Mouse (Mus musculus): ENCODE measurements around the gene Kars. TPM values are rescaled to one million over a fixed set of nuclear protein-coding genes. Genes with fewer than 3 reads are reported as not detected.

The Kars gene
- polyA plus RNA-seq, 1 experiment from 2014 or later = 176 TPM

DNA sequence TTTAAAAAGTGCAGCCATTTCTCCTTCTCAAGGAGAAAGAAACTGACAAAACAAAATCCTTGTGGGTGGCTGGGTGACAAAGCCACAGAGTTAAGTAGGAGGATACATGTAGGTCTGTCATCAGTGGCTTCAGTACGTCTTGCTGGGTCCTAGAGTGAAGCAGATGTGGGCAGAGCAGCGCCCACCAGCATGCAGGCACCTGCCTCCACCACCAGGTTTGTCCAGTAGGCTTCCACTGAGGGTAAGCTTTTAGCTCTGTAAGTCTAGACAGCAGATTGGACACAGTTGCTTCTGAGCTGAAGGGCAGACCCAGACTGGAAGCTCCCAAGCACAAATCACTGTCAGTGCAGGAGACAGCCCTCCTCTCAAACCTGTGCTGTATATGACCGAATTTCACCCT, 49.8 kb downstream of the Kars start:
- Histone ChIP-seq H3K4me3 (ENCODE audit: low read depth, low read length) (no peak overlapping the region), H3K36me3 (ENCODE audit: control insufficient read depth, insufficient read depth, low read length) (peaks cover 8% of the 10 kb centered on the region), H3K9ac (ENCODE audit: low read depth, low read length) (no peak overlapping the region), H3K27me3 (ENCODE audit: control insufficient read depth, insufficient read depth, low read length) (no peaks in the 10 kb centered on the region), H3K27ac (ENCODE audit: low read depth, low read length) (no peak overlapping the region), H3K9me3 (replicated peaks; ENCODE audit: control insufficient read depth, low read length) (no peaks in the 10 kb centered on the region), H3K4me1 (ENCODE audit: control insufficient read depth, insufficient read depth, low read length) (peaks cover 14% of the 10 kb centered on the region), H3K4me2 (no peak overlapping the region)
- 71% methylated on average over 3 of the region's 3 CpGs for WGBS (ENCODE audit: insufficient replicate concordance)
- ATAC-seq (replicated peaks; ENCODE audit: insufficient number of reproducible peaks, low FRiP score, low TSS enrichment) = no peak

DNA sequence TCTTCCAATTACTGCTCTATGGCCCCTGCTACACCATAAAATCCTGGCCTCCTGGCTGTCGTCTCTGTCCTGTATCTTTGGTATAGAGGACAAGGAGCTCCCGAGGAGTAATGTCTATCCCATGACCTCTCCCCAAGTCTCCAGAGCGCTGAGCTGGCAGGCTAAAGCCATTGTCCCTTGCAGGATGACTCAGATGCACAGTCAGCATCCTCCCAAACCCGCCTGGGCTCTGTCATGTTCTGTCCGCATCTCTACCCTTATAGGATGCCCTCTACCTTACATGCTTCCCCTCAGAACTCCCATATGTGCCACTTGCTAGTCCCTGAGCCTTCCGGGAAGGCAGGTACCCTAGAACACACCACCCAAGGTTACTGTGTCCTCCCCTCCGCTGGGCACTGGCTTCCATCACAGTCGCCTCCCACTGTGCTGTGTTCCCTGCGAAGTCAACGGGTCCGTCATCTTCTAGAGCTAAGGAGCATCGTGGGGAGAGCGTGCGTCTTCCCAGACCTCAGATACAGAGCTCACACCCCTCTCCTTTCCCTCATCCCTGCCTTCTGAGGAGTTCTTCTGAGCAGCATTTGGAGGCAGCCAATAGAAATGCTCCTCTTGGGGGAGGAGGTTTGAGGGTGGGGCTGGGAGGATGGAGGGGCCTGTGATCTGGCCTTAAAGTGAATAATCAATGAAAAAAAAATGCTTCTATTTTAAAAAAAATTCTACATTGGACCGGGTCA, 50.4 kb downstream of the Kars start:
- Histone ChIP-seq H3K36me3 (ENCODE audit: control insufficient read depth, insufficient read depth, low read length) (peaks cover 10% of the 10 kb centered on the region), H3K9ac (ENCODE audit: low read depth, low read length) (no peak overlapping the region), H3K4me2 (no peak overlapping the region), H3K27me3 (ENCODE audit: control insufficient read depth, insufficient read depth, low read length) (no peaks in the 10 kb centered on the region), H3K4me1 (ENCODE audit: control insufficient read depth, insufficient read depth, low read length) (peaks cover 14% of the 10 kb centered on the region), H3K27ac (ENCODE audit: low read depth, low read length) (no peak overlapping the region), H3K9me3 (replicated peaks; ENCODE audit: control insufficient read depth, low read length) (no peaks in the 10 kb centered on the region), H3K4me3 (ENCODE audit: low read depth, low read length) (no peak overlapping the region)
- WGBS (ENCODE audit: insufficient replicate concordance) = 59% methylated on average over 15 of the region's 15 CpGs
- no peak for ATAC-seq (replicated peaks; ENCODE audit: insufficient number of reproducible peaks, low FRiP score, low TSS enrichment)

DNA sequence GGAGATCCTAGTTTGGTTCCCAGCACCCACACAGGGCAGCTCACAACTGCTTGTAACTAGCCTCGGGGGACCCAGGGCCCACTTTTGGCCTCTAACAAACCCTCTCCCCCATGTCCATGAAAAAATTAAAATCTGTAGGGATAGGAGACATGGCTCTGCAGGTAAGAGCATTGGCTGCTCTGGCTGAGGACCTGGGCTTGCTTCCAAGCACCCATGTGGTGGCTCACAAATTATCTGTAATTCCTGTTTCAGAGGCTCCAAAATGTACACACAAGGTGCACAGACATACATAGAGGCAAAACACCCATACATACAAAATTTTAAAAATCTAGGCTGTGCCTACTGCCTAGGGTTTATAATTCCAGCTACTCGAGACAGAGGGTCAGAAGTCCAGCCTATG, 53.9 kb downstream of the Kars start:
- H3K4me1 ChIP-seq (ENCODE audit: control insufficient read depth, insufficient read depth, low read length) = peaks cover 3% of the 10 kb centered on the region; the same call in 1 of the 2 replicates
- peaks cover 24% of the 10 kb centered on the region for H3K36me3 ChIP-seq (ENCODE audit: control insufficient read depth, insufficient read depth, low read length)
- H3K4me2 ChIP-seq = no peak overlapping the region
- WGBS (ENCODE audit: insufficient replicate concordance) = 89% methylated on average over 2 of the region's 2 CpGs
- no peak overlapping the region for H3K4me3 ChIP-seq (ENCODE audit: low read depth, low read length)
- H3K27ac ChIP-seq (ENCODE audit: low read depth, low read length) = no peak overlapping the region
- ATAC-seq (replicated peaks; ENCODE audit: insufficient number of reproducible peaks, low FRiP score, low TSS enrichment) = no peak
- no peak overlapping the region for H3K9ac ChIP-seq (ENCODE audit: low read depth, low read length)
- H3K27me3 ChIP-seq (ENCODE audit: control insufficient read depth, insufficient read depth, low read length) = no peaks in the 10 kb centered on the region
- H3K9me3 ChIP-seq (replicated peaks; ENCODE audit: control insufficient read depth, low read length) = no peaks in the 10 kb centered on the region

DNA sequence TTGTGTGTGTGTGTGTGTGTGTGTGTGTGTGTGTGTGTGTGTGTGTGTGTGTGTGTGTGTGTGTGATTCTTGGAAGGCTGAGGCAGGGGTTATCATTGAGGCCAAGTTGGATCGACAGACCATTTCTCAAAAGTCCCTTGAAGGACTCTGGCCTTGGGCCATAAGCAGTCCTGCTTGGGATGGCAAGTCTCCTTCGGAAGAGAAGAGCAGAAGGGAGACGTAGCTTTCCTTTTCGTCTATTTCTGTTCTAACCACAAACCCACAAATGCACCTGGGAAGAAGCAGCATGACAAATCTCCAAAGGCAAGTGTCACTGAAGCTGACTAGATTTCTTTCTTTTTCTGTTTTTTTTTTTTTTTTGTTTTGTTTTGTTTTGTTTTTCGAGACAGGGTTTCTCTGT, 55.2 kb downstream of the Kars start:
- Histone ChIP-seq H3K27me3 (ENCODE audit: control insufficient read depth, insufficient read depth, low read length) (no peaks in the 10 kb centered on the region), H3K36me3 (ENCODE audit: control insufficient read depth, insufficient read depth, low read length) (peaks cover 24% of the 10 kb centered on the region), H3K27ac (ENCODE audit: low read depth, low read length) (no peak overlapping the region), H3K4me3 (ENCODE audit: low read depth, low read length) (no peak overlapping the region), H3K4me1 (ENCODE audit: control insufficient read depth, insufficient read depth, low read length) (no peaks in the 10 kb centered on the region), H3K9ac (ENCODE audit: low read depth, low read length) (no peak overlapping the region), H3K9me3 (replicated peaks; ENCODE audit: control insufficient read depth, low read length) (no peaks in the 10 kb centered on the region), H3K4me2 (no peak overlapping the region)
- WGBS (ENCODE audit: insufficient replicate concordance) = 93% methylated on average over 5 of the region's 5 CpGs
- no peak for ATAC-seq (replicated peaks; ENCODE audit: insufficient number of reproducible peaks, low FRiP score, low TSS enrichment)

GRCm38 (mm10) chr8:111954844-111955594, 56.1 kb downstream of the Kars start:
- no peak overlapping the region for H3K4me3 ChIP-seq (ENCODE audit: low read depth, low read length)
- H3K27ac ChIP-seq (ENCODE audit: low read depth, low read length) = no peak overlapping the region
- H3K4me2 ChIP-seq = no peak overlapping the region
- no peak for ATAC-seq (replicated peaks; ENCODE audit: insufficient number of reproducible peaks, low FRiP score, low TSS enrichment)
- H3K4me1 ChIP-seq (ENCODE audit: control insufficient read depth, insufficient read depth, low read length) = no peaks in the 10 kb centered on the region
- H3K9me3 ChIP-seq (replicated peaks; ENCODE audit: control insufficient read depth, low read length) = no peaks in the 10 kb centered on the region
- H3K9ac ChIP-seq (ENCODE audit: low read depth, low read length) = no peak overlapping the region
- 94% methylated on average over 4 of the region's 4 CpGs for WGBS (ENCODE audit: insufficient replicate concordance)
- no peaks in the 10 kb centered on the region for H3K27me3 ChIP-seq (ENCODE audit: control insufficient read depth, insufficient read depth, low read length)
- H3K36me3 ChIP-seq (ENCODE audit: control insufficient read depth, insufficient read depth, low read length) = peaks cover 24% of the 10 kb centered on the region

GRCm38 (mm10) chr8:111951936-111952335, 59.2 kb downstream of the Kars start:
- Histone ChIP-seq H3K4me2 (no peak overlapping the region), H3K9me3 (replicated peaks; ENCODE audit: control insufficient read depth, low read length) (no peaks in the 10 kb centered on the region), H3K27me3 (ENCODE audit: control insufficient read depth, insufficient read depth, low read length) (no peaks in the 10 kb centered on the region), H3K9ac (ENCODE audit: low read depth, low read length) (no peak overlapping the region), H3K4me1 (ENCODE audit: control insufficient read depth, insufficient read depth, low read length) (no peaks in the 10 kb centered on the region), H3K4me3 (ENCODE audit: low read depth, low read length) (no peak overlapping the region), H3K36me3 (ENCODE audit: control insufficient read depth, insufficient read depth, low read length) (peaks cover 23% of the 10 kb centered on the region), H3K27ac (ENCODE audit: low read depth, low read length) (no peak overlapping the region)
- WGBS (ENCODE audit: insufficient replicate concordance) = 95% methylated on average over 5 of the region's 5 CpGs
- no peak for ATAC-seq (replicated peaks; ENCODE audit: insufficient number of reproducible peaks, low FRiP score, low TSS enrichment)

- Histone ChIP-seq H3K9ac (ENCODE audit: low read depth, low read length) (no peak overlapping the region), H3K27ac (ENCODE audit: low read depth, low read length) (no peak overlapping the region), H3K4me1 (ENCODE audit: control insufficient read depth, insufficient read depth, low read length) (no peaks in the 10 kb centered on the region), H3K4me2 (no peak overlapping the region), H3K36me3 (ENCODE audit: control insufficient read depth, insufficient read depth, low read length) (peaks cover 20% of the 10 kb centered on the region), H3K9me3 (replicated peaks; ENCODE audit: control insufficient read depth, low read length) (no peaks in the 10 kb centered on the region), H3K27me3 (ENCODE audit: control insufficient read depth, insufficient read depth, low read length) (no peaks in the 10 kb centered on the region), H3K4me3 (ENCODE audit: low read depth, low read length) (no peak overlapping the region)
- ATAC-seq (replicated peaks; ENCODE audit: insufficient number of reproducible peaks, low FRiP score, low TSS enrichment) = no peak
- 91% methylated on average over 7 of the region's 7 CpGs for WGBS (ENCODE audit: insufficient replicate concordance)
Measured at GRCm38 (mm10) chr8:111951317-111951716, 59.8 kb downstream of the Kars start.

DNA sequence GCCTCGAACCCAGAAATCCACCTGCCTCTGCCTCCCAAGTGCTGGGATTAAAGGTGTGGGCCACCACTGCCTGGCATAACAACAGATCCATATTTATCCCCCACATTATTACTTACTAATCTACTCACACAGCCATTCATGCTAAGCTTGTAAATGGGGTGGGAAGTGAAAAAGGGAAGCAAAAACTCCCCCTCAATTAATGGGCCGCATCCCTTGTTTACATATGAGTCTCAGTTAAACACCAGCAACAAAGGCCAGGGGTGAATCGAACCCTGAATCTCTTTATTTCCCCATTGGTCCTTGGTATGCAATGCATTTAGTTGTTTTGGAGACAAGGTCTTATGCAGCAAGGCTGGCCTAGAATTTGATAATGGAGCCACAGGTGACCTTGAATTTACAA, 60.3 kb downstream of the Kars start:
- Histone ChIP-seq H3K27me3 (ENCODE audit: control insufficient read depth, insufficient read depth, low read length) (no peaks in the 10 kb centered on the region), H3K4me1 (ENCODE audit: control insufficient read depth, insufficient read depth, low read length) (no peaks in the 10 kb centered on the region)
- WGBS (ENCODE audit: insufficient replicate concordance) = 82% methylated on average over 3 of the region's 3 CpGs

More for the DNA sequence above, 60.3 kb downstream of the Kars start:
- Histone ChIP-seq H3K36me3 (ENCODE audit: control insufficient read depth, insufficient read depth, low read length) (peaks cover 19% of the 10 kb centered on the region), H3K4me3 (ENCODE audit: low read depth, low read length) (no peak overlapping the region), H3K4me2 (no peak overlapping the region), H3K9ac (ENCODE audit: low read depth, low read length) (no peak overlapping the region), H3K9me3 (replicated peaks; ENCODE audit: control insufficient read depth, low read length) (no peaks in the 10 kb centered on the region), H3K27ac (ENCODE audit: low read depth, low read length) (no peak overlapping the region)
- no peak for ATAC-seq (replicated peaks; ENCODE audit: insufficient number of reproducible peaks, low FRiP score, low TSS enrichment)

Data from heart, embryonic 11.5 days (tissue).